Mouse (Mus musculus) megakaryocyte, embryonic 14.5 days (primary cell): ENCODE results near the gene Olfr459.

Source experiments
- FLI1 ChIP-seq: IDR thresholded peaks from 2 replicates; pipeline ENCODE4 v1.6.1; 2012; ENCODE audit warnings: low read length, inconsistent platforms, mixed read lengths
- GATA1 ChIP-seq: IDR thresholded peaks from 3 replicates; pipeline ENCODE4 v1.6.1; 2012; ENCODE audit warnings: mixed read lengths, low read length, inconsistent platforms, borderline replicate concordance

DNA sequence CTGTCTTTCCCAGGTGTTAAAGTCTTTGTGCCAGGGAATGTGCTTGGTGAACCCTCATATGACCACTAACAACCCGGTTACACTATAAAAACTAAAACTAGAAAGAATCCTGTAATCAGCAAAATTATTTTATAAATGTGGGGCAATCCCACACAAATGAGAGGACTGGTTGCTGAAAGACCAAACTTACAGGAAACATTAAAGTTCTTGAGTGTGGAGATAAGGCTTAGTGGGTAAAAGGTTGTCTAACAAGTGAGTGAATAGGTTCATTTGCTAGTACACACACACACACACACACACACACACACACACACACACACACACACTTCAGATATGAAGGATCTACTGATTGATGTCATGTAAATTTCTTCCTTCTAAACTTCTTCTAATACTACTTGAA is 5.1 kb downstream of the Olfr459 start:
- TF ChIP-seq GATA1 (no peak), FLI1 (no peak)
